Mouse (Mus musculus): ENCODE results near the gene Lrg1. TPM values are rescaled to one million over a fixed set of nuclear protein-coding genes. Genes with fewer than 3 reads are reported as not detected.
"Not testable (repeated sequence)": the region's sequence is repeated elsewhere in the genome, so short reads cannot be mapped to it uniquely, and the experiment has no call there.

Gene Lrg1
- polyA plus RNA-seq, 1 experiment from 2014 or later: not detected

GRCm38 (mm10) chr17:56108334-56109044 lies 13.3 kb downstream of the Lrg1 start:
- Histone ChIP-seq H3K27me3 (replicated peaks; ENCODE audit: control insufficient read depth, insufficient read depth, low read length) (no peaks in the 10 kb centered on the region), H3K27ac (ENCODE audit: low read depth, low read length) (no peak overlapping the region), H3K4me3 (ENCODE audit: low read depth, low read length) (no peak overlapping the region), H3K9ac (ENCODE audit: low read length) (no peak overlapping the region), H3K9me3 (replicated peaks; ENCODE audit: control insufficient read depth, low read length) (no peaks in the 10 kb centered on the region), H3K4me2 (ENCODE audit: low read length) (no peak overlapping the region), H3K4me1 (ENCODE audit: control insufficient read depth, insufficient read depth, low read length) (no peaks in the 10 kb centered on the region), H3K36me3 (ENCODE audit: control insufficient read depth, insufficient read depth, low read length) (peaks cover 6% of the 10 kb centered on the region; the same call in 1 of the 2 replicates)
- WGBS: 82% methylated on average over 6 of the region's 6 CpGs
- ATAC-seq: no peak
- no peak for DNase-seq (ENCODE audit: low spot score)

- ATAC-seq (no peak), DNase-seq (ENCODE audit: low spot score) (no peak)
- Histone ChIP-seq H3K9me3 (replicated peaks; ENCODE audit: control insufficient read depth, low read length) (no peaks in the 10 kb centered on the region), H3K27me3 (replicated peaks; ENCODE audit: control insufficient read depth, insufficient read depth, low read length) (no peaks in the 10 kb centered on the region), H3K36me3 (ENCODE audit: control insufficient read depth, insufficient read depth, low read length) (peaks cover 13% of the 10 kb centered on the region), H3K4me1 (ENCODE audit: control insufficient read depth, insufficient read depth, low read length) (no peaks in the 10 kb centered on the region), H3K9ac (ENCODE audit: low read length) (no peak overlapping the region), H3K27ac (ENCODE audit: low read depth, low read length) (no peak overlapping the region), H3K4me2 (ENCODE audit: low read length) (no peak overlapping the region), H3K4me3 (ENCODE audit: low read depth, low read length) (no peak overlapping the region)
- 71% methylated on average over 2 of the region's 2 CpGs for WGBS
Observed at GRCm38 (mm10) chr17:56107736-56108135, 14.1 kb downstream of the Lrg1 start.

GRCm38 (mm10) chr17:56106981-56107380 lies 14.8 kb downstream of the Lrg1 start:
- DNase-seq (ENCODE audit: low spot score) (no peak), ATAC-seq (no peak)
- H3K36me3 ChIP-seq (ENCODE audit: control insufficient read depth, insufficient read depth, low read length): peaks cover 21% of the 10 kb centered on the region
- H3K4me2 ChIP-seq (ENCODE audit: low read length): no peak overlapping the region
- no peaks in the 10 kb centered on the region for H3K4me1 ChIP-seq (ENCODE audit: control insufficient read depth, insufficient read depth, low read length)
- no peaks in the 10 kb centered on the region for H3K27me3 ChIP-seq (replicated peaks; ENCODE audit: control insufficient read depth, insufficient read depth, low read length)
- H3K9me3 ChIP-seq (replicated peaks; ENCODE audit: control insufficient read depth, low read length): no peaks in the 10 kb centered on the region
- H3K4me3 ChIP-seq (ENCODE audit: low read depth, low read length): no peak overlapping the region
- WGBS: 71% methylated on average over 4 of the region's 4 CpGs
- no peak overlapping the region for H3K27ac ChIP-seq (ENCODE audit: low read depth, low read length)
- no peak overlapping the region for H3K9ac ChIP-seq (ENCODE audit: low read length)

- peaks cover 26% of the 10 kb centered on the region for H3K36me3 ChIP-seq (ENCODE audit: control insufficient read depth, insufficient read depth, low read length)
- H3K4me3 ChIP-seq (ENCODE audit: low read depth, low read length); H3K9me3 ChIP-seq (replicated peaks; ENCODE audit: control insufficient read depth, low read length); H3K4me2 ChIP-seq (ENCODE audit: low read length); H3K27ac ChIP-seq (ENCODE audit: low read depth, low read length); ATAC-seq; DNase-seq (ENCODE audit: low spot score); H3K9ac ChIP-seq (ENCODE audit: low read length); H3K27me3 ChIP-seq (replicated peaks; ENCODE audit: control insufficient read depth, insufficient read depth, low read length); H3K4me1 ChIP-seq (ENCODE audit: control insufficient read depth, insufficient read depth, low read length): not testable (repeated sequence)
- WGBS: 95% methylated on average over 4 of the region's 4 CpGs
Observed at GRCm38 (mm10) chr17:56106436-56106835, 15.4 kb downstream of the Lrg1 start.

- not testable (repeated sequence) for DNase-seq (ENCODE audit: low spot score); ATAC-seq; H3K27ac ChIP-seq (ENCODE audit: low read depth, low read length); H3K27me3 ChIP-seq (replicated peaks; ENCODE audit: control insufficient read depth, insufficient read depth, low read length); H3K4me1 ChIP-seq (ENCODE audit: control insufficient read depth, insufficient read depth, low read length); H3K9me3 ChIP-seq (replicated peaks; ENCODE audit: control insufficient read depth, low read length); H3K4me3 ChIP-seq (ENCODE audit: low read depth, low read length); H3K9ac ChIP-seq (ENCODE audit: low read length); H3K4me2 ChIP-seq (ENCODE audit: low read length)
- H3K36me3 ChIP-seq (ENCODE audit: control insufficient read depth, insufficient read depth, low read length): peaks cover 43% of the 10 kb centered on the region
- WGBS: 86% methylated on average over 2 of the region's 5 CpGs
Observed at GRCm38 (mm10) chr17:56104821-56105220, 17.0 kb downstream of the Lrg1 start.

- Histone ChIP-seq H3K4me3 (ENCODE audit: low read depth, low read length) (no peak overlapping the region), H3K4me1 (ENCODE audit: control insufficient read depth, insufficient read depth, low read length) (no peaks in the 10 kb centered on the region), H3K36me3 (ENCODE audit: control insufficient read depth, insufficient read depth, low read length) (peaks cover 54% of the 10 kb centered on the region), H3K9me3 (replicated peaks; ENCODE audit: control insufficient read depth, low read length) (no peaks in the 10 kb centered on the region), H3K27ac (ENCODE audit: low read depth, low read length) (no peak overlapping the region), H3K4me2 (ENCODE audit: low read length) (no peak overlapping the region), H3K27me3 (replicated peaks; ENCODE audit: control insufficient read depth, insufficient read depth, low read length) (no peaks in the 10 kb centered on the region), H3K9ac (ENCODE audit: low read length) (no peak overlapping the region)
- DNase-seq (ENCODE audit: low spot score) (no peak), ATAC-seq (no peak)
- WGBS: 93% methylated on average over 8 of the region's 8 CpGs
Observed at GRCm38 (mm10) chr17:56103465-56104285, 18.1 kb downstream of the Lrg1 start.

- Histone ChIP-seq H3K4me1 (ENCODE audit: control insufficient read depth, insufficient read depth, low read length) (no peaks in the 10 kb centered on the region), H3K9me3 (replicated peaks; ENCODE audit: control insufficient read depth, low read length) (no peaks in the 10 kb centered on the region), H3K4me2 (ENCODE audit: low read length) (no peak overlapping the region), H3K36me3 (ENCODE audit: control insufficient read depth, insufficient read depth, low read length) (peaks cover 62% of the 10 kb centered on the region), H3K4me3 (ENCODE audit: low read depth, low read length) (no peak overlapping the region), H3K27me3 (replicated peaks; ENCODE audit: control insufficient read depth, insufficient read depth, low read length) (no peaks in the 10 kb centered on the region), H3K27ac (ENCODE audit: low read depth, low read length) (no peak overlapping the region), H3K9ac (ENCODE audit: low read length) (no peak overlapping the region)
- WGBS: 89% methylated on average over 9 of the region's 9 CpGs
- no peak for ATAC-seq
- DNase-seq (ENCODE audit: low spot score): no peak
Observed at GRCm38 (mm10) chr17:56102927-56103326, 18.9 kb downstream of the Lrg1 start.

- Histone ChIP-seq H3K4me1 (ENCODE audit: control insufficient read depth, insufficient read depth, low read length) (no peaks in the 10 kb centered on the region), H3K9ac (ENCODE audit: low read length) (no peak overlapping the region), H3K4me3 (ENCODE audit: low read depth, low read length) (no peak overlapping the region), H3K9me3 (replicated peaks; ENCODE audit: control insufficient read depth, low read length) (no peaks in the 10 kb centered on the region), H3K27me3 (replicated peaks; ENCODE audit: control insufficient read depth, insufficient read depth, low read length) (no peaks in the 10 kb centered on the region), H3K36me3 (ENCODE audit: control insufficient read depth, insufficient read depth, low read length) (peaks cover 69% of the 10 kb centered on the region), H3K27ac (ENCODE audit: low read depth, low read length) (no peak overlapping the region), H3K4me2 (ENCODE audit: low read length) (no peak overlapping the region)
- no peak for DNase-seq (ENCODE audit: low spot score)
- ATAC-seq: no peak
- 96% methylated on average over 5 of the region's 5 CpGs for WGBS
Observed at GRCm38 (mm10) chr17:56102158-56102557, 19.6 kb downstream of the Lrg1 start.

- Histone ChIP-seq H3K27me3 (replicated peaks; ENCODE audit: control insufficient read depth, insufficient read depth, low read length) (no peaks in the 10 kb centered on the region), H3K9ac (ENCODE audit: low read length) (no peak overlapping the region), H3K36me3 (ENCODE audit: control insufficient read depth, insufficient read depth, low read length) (peaks cover 83% of the 10 kb centered on the region), H3K4me1 (ENCODE audit: control insufficient read depth, insufficient read depth, low read length) (no peaks in the 10 kb centered on the region), H3K4me2 (ENCODE audit: low read length) (no peak overlapping the region), H3K4me3 (ENCODE audit: low read depth, low read length) (no peak overlapping the region), H3K9me3 (replicated peaks; ENCODE audit: control insufficient read depth, low read length) (no peaks in the 10 kb centered on the region), H3K27ac (ENCODE audit: low read depth, low read length) (no peak overlapping the region)
- DNase-seq (ENCODE audit: low spot score) (no peak), ATAC-seq (no peak)
- 90% methylated on average over 3 of the region's 3 CpGs for WGBS
Observed at GRCm38 (mm10) chr17:56100811-56101210, 21.0 kb downstream of the Lrg1 start.

All from forebrain, embryonic 14.5 days (tissue).